Mouse (Mus musculus): ENCODE measurements at regions not wholly inside any gene's neighbourhood (a gene's known extent, or its start where the extent isn't known, plus 50 kb on each side); places are given as distances from the start of the nearest gene placed in this dataset.

- Histone ChIP-seq H3K27ac (no peak overlapping the region), H3K4me3 (replicated peaks; ENCODE audit: low read depth, low read length) (no peak overlapping the region), H3K27me3 (ENCODE audit: insufficient read depth, low read length) (no peaks in the 10 kb centered on the region), H3K4me1 (replicated peaks; ENCODE audit: insufficient read depth, low read length) (no peaks in the 10 kb centered on the region), H3K9ac (ENCODE audit: low read depth, low read length) (no peak overlapping the region), H3K9me3 (replicated peaks; ENCODE audit: low read length) (no peaks in the 10 kb centered on the region), H3K4me2 (ENCODE audit: low read length) (no peak overlapping the region), H3K36me3 (ENCODE audit: insufficient read depth, low read length) (no peaks in the 10 kb centered on the region)
- no peak for ATAC-seq (replicated peaks; ENCODE audit: low FRiP score, low read depth)
- 68% methylated on average over 4 of the region's 4 CpGs for WGBS
- TF ChIP-seq CTCF (IDR thresholded peaks at IDR 0.05; ENCODE audit: low read depth), result no peak
- no peak for DNase-seq (ENCODE audit: low spot score)
Observed at GRCm38 (mm10) chr1:142838663-142839062, 801.8 kb upstream of the B3galt2 start.

GRCm38 (mm10) chr1:142867024-142867700 is 773.3 kb upstream of the B3galt2 start:
- no peak for ATAC-seq (replicated peaks; ENCODE audit: low FRiP score, low read depth)
- 70% methylated on average over 4 of the region's 4 CpGs for WGBS
- Histone ChIP-seq H3K4me1 (replicated peaks; ENCODE audit: insufficient read depth, low read length) (no peaks in the 10 kb centered on the region), H3K9ac (ENCODE audit: low read depth, low read length) (no peak overlapping the region), H3K27ac (no peak overlapping the region), H3K9me3 (replicated peaks; ENCODE audit: low read length) (no peaks in the 10 kb centered on the region), H3K27me3 (ENCODE audit: insufficient read depth, low read length) (no peaks in the 10 kb centered on the region), H3K36me3 (ENCODE audit: insufficient read depth, low read length) (no peaks in the 10 kb centered on the region), H3K4me3 (replicated peaks; ENCODE audit: low read depth, low read length) (no peak overlapping the region), H3K4me2 (ENCODE audit: low read length) (no peak overlapping the region)
- TF ChIP-seq CTCF (IDR thresholded peaks at IDR 0.05; ENCODE audit: low read depth), result no peak
- peak; percentile 41 for DNase-seq (ENCODE audit: low spot score)

- no peak overlapping the region for H3K4me2 ChIP-seq (ENCODE audit: low read length)
- H3K27me3 ChIP-seq (ENCODE audit: insufficient read depth, low read length), result no peaks in the 10 kb centered on the region
- no peak overlapping the region for H3K4me3 ChIP-seq (replicated peaks; ENCODE audit: low read depth, low read length)
- no peaks in the 10 kb centered on the region for H3K4me1 ChIP-seq (replicated peaks; ENCODE audit: insufficient read depth, low read length)
- no peak for TF ChIP-seq CTCF (IDR thresholded peaks at IDR 0.05; ENCODE audit: low read depth)
- no peaks in the 10 kb centered on the region for H3K9me3 ChIP-seq (replicated peaks; ENCODE audit: low read length)
- no peak for ATAC-seq (replicated peaks; ENCODE audit: low FRiP score, low read depth)
- no peak for DNase-seq (ENCODE audit: low spot score)
- no peaks in the 10 kb centered on the region for H3K36me3 ChIP-seq (ENCODE audit: insufficient read depth, low read length)
- no peak overlapping the region for H3K9ac ChIP-seq (ENCODE audit: low read depth, low read length)
- no peak overlapping the region for H3K27ac ChIP-seq
Observed at GRCm38 (mm10) chr1:142891842-142892241, 748.6 kb upstream of the B3galt2 start.

GRCm38 (mm10) chr1:142893156-142893555 is 747.3 kb upstream of the B3galt2 start:
- TF ChIP-seq CTCF (IDR thresholded peaks at IDR 0.05; ENCODE audit: low read depth), result no peak
- no peak overlapping the region for H3K27ac ChIP-seq
- ATAC-seq (replicated peaks; ENCODE audit: low FRiP score, low read depth), result no peak
- no peaks in the 10 kb centered on the region for H3K27me3 ChIP-seq (ENCODE audit: insufficient read depth, low read length)
- H3K36me3 ChIP-seq (ENCODE audit: insufficient read depth, low read length), result no peaks in the 10 kb centered on the region
- no peaks in the 10 kb centered on the region for H3K9me3 ChIP-seq (replicated peaks; ENCODE audit: low read length)
- WGBS, result 89% methylated on average over 2 of the region's 2 CpGs
- H3K4me3 ChIP-seq (replicated peaks; ENCODE audit: low read depth, low read length), result no peak overlapping the region
- H3K9ac ChIP-seq (ENCODE audit: low read depth, low read length), result no peak overlapping the region
- DNase-seq (ENCODE audit: low spot score), result no peak
- H3K4me2 ChIP-seq (ENCODE audit: low read length), result no peak overlapping the region
- no peaks in the 10 kb centered on the region for H3K4me1 ChIP-seq (replicated peaks; ENCODE audit: insufficient read depth, low read length)

- no peak for ATAC-seq (replicated peaks; ENCODE audit: low FRiP score, low read depth)
- TF ChIP-seq CTCF (IDR thresholded peaks at IDR 0.05; ENCODE audit: low read depth), result no peak
- no peak overlapping the region for H3K4me3 ChIP-seq (replicated peaks; ENCODE audit: low read depth, low read length)
- no peak overlapping the region for H3K27ac ChIP-seq
- H3K4me2 ChIP-seq (ENCODE audit: low read length), result no peak overlapping the region
- no peaks in the 10 kb centered on the region for H3K36me3 ChIP-seq (ENCODE audit: insufficient read depth, low read length)
- no peak overlapping the region for H3K9ac ChIP-seq (ENCODE audit: low read depth, low read length)
- no peaks in the 10 kb centered on the region for H3K9me3 ChIP-seq (replicated peaks; ENCODE audit: low read length)
- no peaks in the 10 kb centered on the region for H3K4me1 ChIP-seq (replicated peaks; ENCODE audit: insufficient read depth, low read length)
- no peak for DNase-seq (ENCODE audit: low spot score)
- no peaks in the 10 kb centered on the region for H3K27me3 ChIP-seq (ENCODE audit: insufficient read depth, low read length)
Observed at GRCm38 (mm10) chr1:142894145-142894544, 746.3 kb upstream of the B3galt2 start.

GRCm38 (mm10) chr1:142895081-142895480 is 745.4 kb upstream of the B3galt2 start:
- no peaks in the 10 kb centered on the region for H3K4me1 ChIP-seq (replicated peaks; ENCODE audit: insufficient read depth, low read length)
- WGBS, result 56% methylated on average over 1 of the region's 1 CpGs

GRCm38 (mm10) chr1:142909907-142910306 is 730.6 kb upstream of the B3galt2 start:
- ATAC-seq (replicated peaks; ENCODE audit: low FRiP score, low read depth), result no peak
- H3K4me2 ChIP-seq (ENCODE audit: low read length), result no peak overlapping the region
- no peak for DNase-seq (ENCODE audit: low spot score)
- no peak overlapping the region for H3K27ac ChIP-seq
- H3K4me3 ChIP-seq (replicated peaks; ENCODE audit: low read depth, low read length), result no peak overlapping the region
- H3K27me3 ChIP-seq (ENCODE audit: insufficient read depth, low read length), result no peaks in the 10 kb centered on the region
- H3K9me3 ChIP-seq (replicated peaks; ENCODE audit: low read length), result no peaks in the 10 kb centered on the region
- 82% methylated on average over 4 of the region's 4 CpGs for WGBS
- no peaks in the 10 kb centered on the region for H3K36me3 ChIP-seq (ENCODE audit: insufficient read depth, low read length)
- H3K9ac ChIP-seq (ENCODE audit: low read depth, low read length), result no peak overlapping the region
- no peak for TF ChIP-seq CTCF (IDR thresholded peaks at IDR 0.05; ENCODE audit: low read depth)
- H3K4me1 ChIP-seq (replicated peaks; ENCODE audit: insufficient read depth, low read length), result no peaks in the 10 kb centered on the region

More at GRCm38 (mm10) chr1:142895081-142895480, 745.4 kb upstream of the B3galt2 start:
- no peak for DNase-seq (ENCODE audit: low spot score)
- Histone ChIP-seq H3K27ac (no peak overlapping the region), H3K4me2 (ENCODE audit: low read length) (no peak overlapping the region), H3K27me3 (ENCODE audit: insufficient read depth, low read length) (no peaks in the 10 kb centered on the region), H3K36me3 (ENCODE audit: insufficient read depth, low read length) (no peaks in the 10 kb centered on the region), H3K9ac (ENCODE audit: low read depth, low read length) (no peak overlapping the region), H3K9me3 (replicated peaks; ENCODE audit: low read length) (no peaks in the 10 kb centered on the region), H3K4me3 (replicated peaks; ENCODE audit: low read depth, low read length) (no peak overlapping the region)
- no peak for ATAC-seq (replicated peaks; ENCODE audit: low FRiP score, low read depth)
- TF ChIP-seq CTCF (IDR thresholded peaks at IDR 0.05; ENCODE audit: low read depth), result no peak

Measured in kidney, postnatal 0 days (tissue).